Mouse (Mus musculus) lung, postnatal 36 days (tissue): ENCODE results near the gene Cep128.
"Not testable (repeated sequence)": the region's sequence is repeated elsewhere in the genome, so short reads cannot be mapped to it uniquely, and the experiment has no call there.

Source experiments
- DNase-seq: peaks from one replicate; pipeline ENCODE4 v3.0.0; 2022; ENCODE audit warnings: mixed read lengths

The Cep128 gene

DNA sequence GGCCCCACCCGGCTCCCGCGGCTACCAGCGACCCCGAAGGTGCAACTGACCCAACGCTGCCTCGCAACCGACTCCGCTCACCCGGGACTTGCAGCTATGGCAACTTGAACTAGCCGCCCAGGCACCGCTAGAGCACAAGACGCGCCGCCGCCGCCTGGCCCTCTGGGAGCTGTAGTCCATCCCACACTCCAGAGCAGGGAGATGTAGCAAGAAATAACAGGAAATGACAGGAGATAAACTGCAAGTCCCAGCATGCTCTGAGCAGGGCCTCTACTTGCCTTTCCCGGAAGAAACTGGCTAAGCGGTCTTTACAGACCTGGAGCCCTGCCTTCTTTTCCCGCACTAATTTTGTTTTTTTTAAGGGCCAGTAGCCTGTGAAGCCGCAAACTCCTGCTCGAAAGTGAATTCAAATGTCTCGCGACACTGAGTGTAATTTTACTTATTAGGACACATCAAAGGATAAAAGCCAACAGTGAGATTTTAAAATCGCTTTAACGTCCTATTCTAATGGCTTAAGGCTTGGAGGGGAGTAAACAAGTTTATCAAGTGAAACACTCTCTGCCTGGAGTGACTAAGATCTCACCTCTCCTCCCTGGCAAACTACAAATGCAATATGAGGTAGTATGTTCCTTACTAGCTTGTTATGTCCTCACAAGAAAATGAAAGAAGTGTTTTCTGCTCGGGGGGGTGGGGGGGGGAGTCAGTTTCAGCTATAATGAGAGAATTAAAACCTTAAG, at the start of gene Cep128, which contains the start of gene Tshr:
Cep128 (minus strand) TSS at position 129 of the 737 bp plus-strand sequence.
Tshr (plus strand) TSS at position 283 of the 737 bp plus-strand sequence.
- peak; percentile 97 for DNase-seq

DNA sequence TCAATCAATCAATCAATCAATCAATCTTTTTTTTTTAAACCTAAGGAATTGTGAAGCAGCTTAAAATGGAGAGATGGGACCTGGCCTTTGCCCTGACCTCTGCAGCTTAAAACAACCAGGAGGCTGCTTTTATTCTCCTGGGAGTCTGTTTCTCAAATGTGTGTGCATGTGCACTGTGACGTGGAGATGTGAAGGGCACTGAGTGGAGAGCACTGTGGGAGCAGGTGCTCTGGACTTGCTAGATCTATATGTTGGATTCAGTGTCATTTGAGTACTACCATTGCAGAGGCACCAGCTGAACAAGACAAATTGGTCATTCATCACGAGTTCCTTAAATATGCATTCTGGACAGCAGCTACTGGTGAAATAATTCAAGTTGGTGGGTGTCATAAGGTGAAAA, 42.9 kb upstream of the Cep128 start:
- DNase-seq, result no peak

DNA sequence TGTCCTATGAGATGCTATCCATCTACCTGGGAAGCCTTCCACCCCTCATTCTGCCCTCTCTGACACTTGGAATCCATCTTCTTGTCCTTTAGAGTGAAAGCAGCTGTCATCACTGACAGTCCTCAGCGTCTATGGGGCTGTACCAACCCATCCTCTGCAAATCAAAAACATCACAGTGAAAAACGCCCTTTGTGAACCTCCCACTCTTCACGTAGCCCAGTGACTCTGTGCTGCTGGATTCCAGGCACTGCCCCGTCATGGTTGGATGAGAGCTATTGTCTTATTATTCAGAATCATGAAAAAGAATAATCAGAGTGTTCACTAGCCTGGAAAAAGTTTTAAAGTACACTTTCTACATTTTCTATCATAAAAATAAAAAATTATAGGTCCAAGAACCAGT, 42.3 kb upstream of the Cep128 start:
- DNase-seq, result no peak

DNA sequence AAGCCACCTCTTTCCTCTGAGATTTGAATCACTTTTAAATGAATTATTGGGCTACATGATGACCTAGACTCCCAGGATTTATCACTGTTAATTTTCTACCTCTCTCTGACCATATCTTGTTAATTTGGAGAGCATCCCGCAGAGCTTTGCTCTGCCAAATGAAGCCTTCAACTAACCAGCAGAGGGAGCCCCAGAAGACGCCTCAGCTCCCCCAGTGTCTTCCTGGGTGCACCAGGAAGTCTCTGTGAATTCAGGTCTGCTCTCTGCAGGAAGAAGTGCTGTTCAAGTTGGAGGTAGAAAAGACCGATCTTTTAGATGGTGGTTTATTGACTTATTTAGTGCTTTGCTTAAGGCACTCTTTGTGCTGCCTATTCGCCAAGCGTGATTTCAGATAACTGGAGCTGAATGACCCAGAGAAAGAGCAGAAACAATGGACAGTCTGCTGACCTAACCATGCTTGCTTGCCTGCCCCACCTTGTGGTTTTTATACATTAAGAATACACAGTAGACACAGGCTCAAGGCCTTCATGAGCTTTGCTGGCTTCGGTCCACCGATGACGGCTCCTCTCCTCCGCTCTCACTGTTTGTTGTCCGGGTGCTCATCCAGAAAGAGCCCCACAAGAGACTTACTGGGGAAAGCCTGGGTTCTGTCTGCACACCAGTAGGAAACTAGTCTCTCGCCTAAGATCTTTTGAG, 39.1 kb upstream of the Cep128 start:
- DNase-seq, result peak; percentile 21

DNA sequence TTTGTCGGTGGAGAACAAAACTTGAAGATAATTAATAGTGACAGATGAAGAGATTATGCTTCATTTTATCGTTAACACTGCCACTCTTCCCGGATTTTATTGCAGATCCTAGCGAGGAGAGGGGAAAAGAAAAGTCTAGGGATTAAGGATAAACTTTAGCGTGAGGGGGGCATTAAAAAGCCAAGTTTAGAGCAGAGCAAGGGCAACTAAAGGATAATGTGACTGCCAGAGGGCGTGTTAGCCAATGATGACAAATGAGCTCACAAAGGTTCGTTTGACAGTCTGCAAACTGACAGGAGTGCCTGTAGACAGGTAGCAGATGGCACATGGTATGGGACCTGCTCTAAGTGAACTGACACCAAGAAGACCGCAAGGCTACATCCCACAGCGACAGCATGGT, 37.1 kb upstream of the Cep128 start:
- no peak for DNase-seq

DNA sequence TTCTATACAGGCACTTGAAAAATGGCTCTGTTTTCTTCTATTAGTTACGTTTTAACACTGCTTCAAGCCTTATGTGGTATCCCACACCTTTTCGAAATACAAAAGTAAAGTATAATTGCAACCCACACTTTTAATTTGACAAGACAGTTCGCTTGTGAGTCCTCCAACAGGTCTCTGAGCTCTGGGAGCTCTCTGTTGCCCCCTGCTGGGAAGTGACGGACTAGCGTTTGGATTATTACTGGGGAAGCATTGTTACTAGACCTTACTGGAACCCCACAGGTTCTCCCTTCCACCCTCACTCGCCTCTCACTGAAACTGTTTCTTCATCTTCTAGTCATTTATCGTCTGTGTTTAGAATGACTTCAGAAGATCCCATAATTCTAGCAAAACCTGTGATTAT, 34.6 kb upstream of the Cep128 start:
- DNase-seq, result peak; percentile 72

DNA sequence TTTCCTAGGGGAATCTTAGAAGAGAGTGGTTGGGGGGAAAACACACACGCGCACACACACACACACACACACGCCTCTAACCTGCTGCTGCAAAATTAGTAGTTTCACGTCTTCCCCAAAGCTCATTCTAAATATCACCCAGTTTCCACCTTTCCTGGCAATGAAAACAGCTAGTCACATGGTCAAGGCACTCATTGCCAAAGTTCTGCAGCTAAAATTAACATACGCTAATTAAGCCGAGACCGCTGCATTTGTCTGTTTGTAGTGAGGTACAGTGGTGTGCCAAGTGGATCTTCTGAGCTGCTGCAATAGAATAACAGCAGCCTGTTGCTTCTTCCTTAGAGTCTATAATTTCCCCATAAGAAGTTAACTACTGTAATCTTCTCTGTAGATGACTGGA, 32.6 kb upstream of the Cep128 start:
- DNase-seq, result no peak

DNA sequence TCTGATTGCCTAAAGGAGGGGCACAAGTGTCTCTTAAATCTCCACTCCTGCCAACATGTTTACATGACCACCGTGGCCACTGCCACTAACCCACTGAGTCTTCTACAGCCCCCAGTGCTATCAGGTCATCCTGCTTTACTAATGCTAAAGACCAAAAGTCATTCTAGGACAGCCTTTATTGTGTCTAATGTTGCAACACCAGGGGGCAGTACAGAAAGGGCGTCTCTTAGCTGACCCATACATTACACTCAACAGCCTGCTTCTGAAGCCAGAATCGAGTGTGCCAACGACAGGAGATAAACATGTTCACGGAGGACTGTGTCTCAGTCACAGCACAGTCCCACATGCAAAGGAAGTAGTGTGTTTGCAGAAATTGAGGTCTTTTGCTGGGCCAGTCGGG, 30.9 kb upstream of the Cep128 start:
- DNase-seq, result no peak

DNA sequence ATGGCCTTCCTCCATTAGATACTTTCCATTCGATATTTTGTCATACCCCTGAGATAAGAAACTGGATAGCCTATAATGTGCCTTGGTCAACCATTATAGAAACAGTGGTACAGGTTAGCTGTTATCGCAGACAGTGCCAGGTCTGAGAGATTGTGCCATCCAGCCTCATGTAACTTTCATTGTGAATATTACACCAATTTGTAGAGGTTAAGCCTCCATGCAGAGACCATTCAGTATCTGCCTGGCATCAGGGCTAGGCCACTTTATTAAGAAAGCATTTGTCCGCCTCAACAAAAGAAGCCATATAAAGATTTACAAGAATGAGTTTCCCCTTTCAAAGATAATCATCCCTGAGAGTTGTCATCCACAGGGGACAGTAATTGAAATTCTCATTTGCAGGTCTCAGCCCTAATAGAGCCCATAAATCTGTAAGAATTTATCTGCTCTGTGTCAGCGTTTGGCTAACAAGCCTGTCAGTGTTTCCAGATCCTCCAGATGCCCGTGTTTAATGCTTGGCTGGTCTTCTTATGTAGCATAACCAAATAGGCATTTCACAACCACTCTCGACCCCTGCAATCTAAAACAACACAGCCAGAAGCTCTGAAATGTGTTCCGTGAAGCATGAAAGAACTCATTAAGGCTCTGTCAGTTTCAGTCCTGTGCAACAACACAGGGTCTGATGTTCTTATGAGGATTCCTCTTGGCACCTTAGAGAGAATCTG, 28.4 kb upstream of the Cep128 start:
- no peak for DNase-seq

DNA sequence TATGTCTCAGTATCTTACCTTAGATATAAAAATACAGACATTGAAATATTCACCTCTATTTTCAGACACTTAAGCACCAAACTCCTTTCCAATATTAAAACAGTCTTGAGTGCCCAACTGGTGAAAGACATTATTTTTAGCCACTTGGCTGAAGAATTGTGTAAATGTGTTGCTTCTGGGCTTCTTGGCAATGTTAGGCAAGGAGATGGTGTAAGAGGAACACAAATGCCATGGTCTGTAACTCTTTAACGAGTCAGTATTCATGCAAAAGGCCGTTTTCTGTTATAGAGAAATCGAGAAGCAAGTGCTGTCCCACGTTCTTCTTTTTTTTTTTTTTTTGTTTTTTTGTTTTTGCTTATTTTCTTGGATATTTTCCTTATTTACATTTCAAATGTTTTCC, 26.1 kb upstream of the Cep128 start:
- DNase-seq, result no peak

DNA sequence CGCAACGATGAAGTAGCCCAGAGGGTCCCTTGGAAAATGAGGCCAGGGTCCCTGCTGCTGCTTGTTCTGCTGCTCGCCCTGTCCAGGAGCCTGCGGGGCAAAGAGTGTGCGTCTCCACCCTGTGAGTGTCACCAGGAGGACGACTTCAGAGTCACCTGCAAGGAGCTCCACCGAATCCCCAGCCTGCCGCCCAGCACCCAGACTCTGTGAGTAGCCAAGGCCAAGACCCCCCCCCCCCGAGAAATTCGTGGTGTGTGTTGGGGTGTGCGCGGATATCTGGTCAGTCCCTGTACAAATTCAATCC, 16.8 kb upstream of the Cep128 start:
- no peak for DNase-seq

DNA sequence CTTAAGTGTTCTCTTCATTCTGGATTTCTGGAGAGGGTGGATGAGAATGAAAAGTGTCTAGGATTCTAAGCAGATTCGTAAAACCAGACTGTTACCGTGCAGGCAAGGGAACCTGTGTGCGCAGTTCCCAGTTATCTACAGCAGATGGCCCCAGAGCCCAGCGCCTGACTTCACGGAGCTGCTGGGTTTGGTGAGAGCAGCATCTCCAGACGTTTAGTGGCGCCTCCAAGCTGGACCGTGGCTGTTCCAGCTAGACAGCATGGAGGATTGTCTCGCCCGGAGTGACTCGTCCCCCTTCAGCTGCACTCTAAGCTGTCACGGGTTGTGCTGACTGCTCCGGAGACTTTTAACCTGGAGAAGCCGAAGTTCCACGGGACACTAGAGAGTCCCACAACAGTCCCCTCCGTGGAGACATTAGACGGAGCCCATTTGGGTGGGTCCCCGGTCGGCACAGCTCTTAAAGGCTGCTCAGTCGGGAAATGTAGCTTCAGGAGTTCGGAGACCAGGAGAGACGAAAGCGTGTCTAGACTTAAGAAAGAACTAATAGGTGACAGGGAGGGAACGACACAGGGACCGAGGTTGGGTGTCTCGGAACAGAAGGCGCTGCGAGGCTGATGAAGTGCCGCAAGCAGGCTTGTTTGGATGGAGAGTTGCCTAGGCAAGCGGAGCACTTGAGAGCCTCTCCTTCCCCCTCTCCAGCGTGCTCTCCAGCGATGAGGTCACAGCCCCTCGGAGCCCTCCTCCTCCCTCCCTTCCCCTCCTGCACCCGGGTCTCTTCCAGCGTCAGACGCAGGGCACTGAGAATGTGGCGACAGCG, 16.2 kb upstream of the Cep128 start:
- peak; percentile 67 for DNase-seq

DNA sequence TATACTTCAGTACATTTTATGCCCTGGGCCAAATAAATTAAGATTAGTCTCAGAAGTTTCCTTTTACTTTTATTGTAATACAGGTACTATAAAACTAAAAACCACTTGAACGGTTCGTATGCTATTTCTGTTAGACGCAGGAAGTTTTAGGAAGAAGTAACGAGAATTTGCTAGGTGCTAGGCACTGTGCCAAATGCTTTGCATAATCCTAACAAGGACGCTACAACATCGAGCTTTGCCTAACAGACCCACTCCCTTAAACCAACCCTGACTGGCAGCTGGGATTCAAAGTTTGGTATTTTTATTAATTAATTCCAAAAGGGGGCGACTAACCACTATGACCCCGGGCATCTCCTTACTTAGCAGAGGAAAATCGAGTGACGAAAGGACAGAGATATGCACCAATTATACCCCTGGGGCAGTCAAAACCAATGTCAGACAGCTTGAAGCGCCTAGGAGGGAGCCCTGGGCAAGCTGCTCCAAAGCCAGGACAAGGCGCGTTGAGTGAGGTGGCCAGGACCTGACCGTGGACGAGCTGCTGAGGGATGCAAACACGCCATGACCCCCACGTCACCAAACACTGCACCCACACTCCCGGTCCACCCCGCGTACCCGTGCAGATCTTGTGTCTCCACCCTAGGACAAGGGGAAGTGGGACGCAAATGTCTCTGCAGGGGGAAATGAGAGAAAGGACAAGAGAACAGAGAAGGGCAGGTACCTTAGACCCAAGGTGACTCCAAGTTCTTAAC, 519 bp downstream of the Cep128 start:
- DNase-seq, result peak; percentile 17

DNA sequence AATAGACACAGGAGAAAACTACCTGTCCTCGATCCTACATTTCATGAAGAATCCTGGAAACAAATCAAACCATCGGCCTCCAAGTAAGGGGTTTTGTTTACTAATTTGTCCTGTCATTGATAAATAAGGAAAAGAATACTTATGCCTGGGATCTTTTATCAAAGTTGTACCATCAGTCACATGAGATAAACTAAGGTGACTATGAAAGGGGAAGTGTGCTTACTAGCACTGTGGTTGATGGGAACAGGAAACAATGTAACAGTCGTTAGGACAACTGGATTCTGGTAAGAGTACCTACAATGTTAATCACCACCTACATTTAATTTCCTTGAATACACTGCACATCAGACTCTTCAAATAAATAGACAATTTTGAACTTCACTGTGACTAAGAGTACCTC, 15.0 kb downstream of the Cep128 start:
- DNase-seq, result no peak

DNA sequence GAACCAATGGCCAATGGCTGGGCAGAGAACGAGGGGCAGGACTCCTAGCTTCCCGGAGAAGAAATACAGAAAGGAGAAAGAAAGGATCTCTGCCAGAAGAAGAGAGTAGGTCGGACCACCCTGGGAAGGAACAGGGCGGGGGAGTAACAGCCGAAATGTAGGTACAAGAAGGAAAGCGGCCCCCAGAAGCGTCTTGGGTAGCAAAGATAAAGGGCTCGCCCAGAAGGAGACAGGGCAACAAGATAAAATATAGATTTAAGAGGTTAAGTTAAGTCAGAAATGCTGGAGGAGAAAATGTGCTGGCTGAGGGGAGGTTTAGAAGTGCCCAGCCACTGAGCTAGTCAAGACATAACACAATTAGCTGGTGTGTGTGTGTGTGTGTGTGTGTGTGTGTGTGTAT, 30.4 kb downstream of the Cep128 start:
- no peak for DNase-seq

DNA sequence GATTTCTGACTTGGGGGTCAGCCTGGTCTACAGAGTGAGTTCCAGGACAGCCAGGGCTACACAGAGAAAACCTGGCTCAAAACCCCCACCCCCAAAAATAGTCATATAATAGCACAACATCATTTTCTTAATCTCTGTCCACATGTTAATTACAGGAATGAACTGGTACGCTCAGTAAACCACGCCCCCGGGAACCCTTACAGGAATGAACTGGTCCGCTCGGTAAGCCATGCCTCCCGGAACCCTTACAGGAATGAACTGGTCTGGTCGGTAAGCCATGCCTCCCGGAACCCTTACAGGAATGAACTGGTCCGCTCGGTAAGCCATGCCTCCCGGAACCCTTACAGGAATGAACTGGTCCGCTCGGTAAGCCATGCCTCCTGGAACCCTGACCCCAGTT, 45.6 kb downstream of the Cep128 start:
- DNase-seq, result not testable (repeated sequence)

DNA sequence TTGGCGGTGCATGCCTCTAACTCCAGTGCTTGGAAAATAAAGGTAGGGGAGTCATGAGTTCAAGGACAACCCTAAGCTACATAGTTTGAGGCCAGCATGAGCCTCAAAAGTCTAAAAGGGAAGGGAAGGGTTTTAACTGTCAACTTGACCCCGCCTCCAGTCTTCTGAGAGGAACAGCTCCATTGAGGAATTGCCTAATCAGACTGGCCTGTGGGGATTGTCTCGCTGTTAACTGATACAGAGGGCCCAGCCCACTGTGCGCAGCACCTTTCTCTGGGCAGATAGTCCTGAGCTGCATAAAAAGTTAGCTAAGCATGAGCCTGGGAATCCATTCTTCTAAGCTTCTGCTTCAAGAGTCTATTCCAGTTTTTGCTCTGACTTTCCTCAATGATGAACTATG, 56.7 kb downstream of the Cep128 start:
- DNase-seq, result no peak

DNA sequence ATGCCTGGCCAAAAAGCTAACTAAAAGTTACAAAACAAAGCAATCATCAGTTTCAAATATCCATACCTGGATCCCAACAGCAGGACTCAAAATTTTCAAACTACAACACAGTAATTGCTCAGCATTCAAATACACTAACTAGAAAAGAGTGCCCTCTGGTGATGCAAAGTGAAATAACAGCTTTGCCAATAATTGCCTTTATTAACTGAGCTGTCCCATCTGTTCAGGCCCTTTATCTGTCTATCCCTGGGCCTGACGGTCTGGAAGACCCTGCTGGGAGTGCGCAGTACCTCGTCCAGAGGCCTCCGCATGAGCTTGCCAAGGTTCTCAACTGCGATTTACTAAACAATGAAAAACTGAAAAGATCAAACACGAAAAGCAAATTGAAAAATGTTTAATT, 58.1 kb downstream of the Cep128 start:
- DNase-seq, result peak; percentile 63

DNA sequence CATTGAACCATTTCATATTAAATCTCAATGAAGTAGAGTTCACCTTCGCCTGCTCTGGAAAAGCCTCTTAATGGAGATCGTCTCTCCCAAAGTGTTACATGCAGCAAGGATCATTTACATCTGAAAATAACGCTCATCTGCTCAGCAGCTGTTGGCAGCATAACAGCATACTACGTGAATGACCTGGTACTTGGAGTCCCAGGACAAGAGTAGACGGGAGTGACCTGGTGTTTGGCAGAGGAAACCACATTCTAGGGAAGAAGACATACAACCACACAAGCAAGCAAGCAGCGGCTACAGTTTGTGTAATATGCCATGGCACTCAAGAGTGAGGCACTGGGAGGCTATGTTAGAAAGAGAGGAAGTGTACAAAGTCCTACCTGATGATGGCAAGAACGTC, 69.2 kb downstream of the Cep128 start:
- no peak for DNase-seq

DNA sequence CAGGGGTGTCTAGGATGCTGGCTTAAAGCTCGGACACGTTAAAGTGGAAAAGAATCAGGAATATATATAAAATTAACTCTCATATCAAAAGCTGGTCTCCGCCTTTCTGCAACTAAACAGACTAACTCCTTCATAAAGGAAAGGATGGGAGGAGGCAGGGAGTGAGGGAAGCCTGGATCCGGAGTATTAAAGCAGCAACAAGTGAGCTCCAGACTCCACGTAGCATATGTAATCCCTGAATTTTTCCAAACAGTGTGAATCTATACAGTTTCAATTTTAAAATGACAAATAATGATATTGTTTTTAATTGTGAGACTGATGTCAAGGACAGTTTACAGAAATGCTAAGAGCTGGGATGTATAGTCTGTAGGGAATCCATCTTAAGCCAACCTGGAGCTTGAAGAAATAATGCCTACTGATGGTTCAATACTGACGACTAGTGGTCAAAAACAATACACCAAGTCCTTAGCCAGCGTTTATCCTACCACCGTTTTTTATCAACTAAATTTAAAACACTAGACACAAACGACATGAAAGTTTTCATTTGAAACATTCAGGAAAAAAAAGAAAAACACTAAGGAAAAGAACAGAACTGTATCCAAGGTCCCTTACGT, 70.1 kb downstream of the Cep128 start:
- peak; percentile 20 for DNase-seq

DNA sequence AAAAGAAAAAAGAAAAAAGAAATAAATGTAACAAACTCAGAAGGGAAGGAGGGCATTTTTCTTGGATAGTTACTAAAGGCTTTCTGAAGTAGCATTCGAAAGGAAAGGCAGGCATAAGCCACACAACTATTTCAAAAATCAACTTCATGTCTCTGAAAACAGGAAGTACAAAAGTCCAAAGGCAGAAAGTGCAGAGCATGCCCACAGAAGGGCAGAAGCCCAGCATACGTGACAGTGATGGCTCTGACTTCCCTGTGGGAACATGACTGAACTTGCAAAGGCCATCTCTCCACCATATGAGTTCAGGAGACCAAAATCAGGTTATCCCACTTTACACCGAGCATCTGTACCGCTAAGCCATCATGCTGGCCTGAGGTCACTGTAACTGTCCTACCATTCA, 71.6 kb downstream of the Cep128 start:
- DNase-seq, result no peak

DNA sequence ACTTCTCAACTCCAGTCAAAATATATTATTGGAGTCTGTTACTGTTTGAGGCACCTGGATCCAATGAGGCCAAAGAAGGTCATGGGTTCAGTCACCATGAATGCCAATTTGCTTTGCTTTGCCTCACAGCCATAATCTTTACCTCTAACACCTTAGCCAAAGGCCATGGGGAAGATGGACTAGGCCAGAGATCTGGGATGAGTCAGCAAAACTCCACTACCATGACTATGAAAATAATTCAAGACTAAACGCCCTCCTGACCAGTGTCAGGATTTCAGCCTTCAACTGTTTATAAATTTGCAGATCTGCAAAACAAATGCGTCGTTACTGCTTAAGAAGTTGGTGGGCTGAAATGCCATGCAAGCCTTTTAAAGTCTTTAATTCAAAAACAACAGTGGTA, 76.5 kb downstream of the Cep128 start:
- no peak for DNase-seq
